Mouse (Mus musculus) liver, postnatal 0 days (tissue): ENCODE measurements around the gene Rnf144b. TPM values are rescaled to one million over a fixed set of nuclear protein-coding genes. Genes with fewer than 3 reads are reported as not detected.

Source experiments
- ATAC-seq: fragments of 200-750 bp; cut with Nextera tagmentation; 2 replicates; pipeline ENCODE4 v1.8.0; 2017; ENCODE audit warnings: mild to moderate bottlenecking, moderate library complexity
- DNase-seq: peaks from one replicate; pipeline ENCODE4 v3.0.0-alpha.2; 2016
- H3K27ac ChIP-seq: fragments of 300-500 bp; sonication (generic); 2 replicates; pipeline ENCODE4 v1.5.1; 2014; ENCODE audit warnings: antibody characterized with exemption, moderate library complexity, mild to moderate bottlenecking, low read depth
- H3K27me3 ChIP-seq: fragments of 300-500 bp; sonication (generic); 2 replicates; pipeline ENCODE4 v1.6.1; 2014; ENCODE audit warnings: low read length, control low read depth, mixed read lengths; ENCODE audit not compliant: insufficient read depth
- H3K36me3 ChIP-seq: fragments of 300-500 bp; sonication (generic); replicated peaks from 2 replicates; pipeline ENCODE4 v1.6.1; 2014; ENCODE audit warnings: mild to moderate bottlenecking, control low read depth, low read length, moderate library complexity, mixed read lengths; ENCODE audit not compliant: insufficient read depth
- H3K4me1 ChIP-seq: fragments of 300-500 bp; sonication (generic); 2 replicates; pipeline ENCODE4 v1.6.1; 2014; ENCODE audit warnings: antibody characterized with exemption, mild to moderate bottlenecking, control low read depth; ENCODE audit not compliant: insufficient read depth
- H3K4me2 ChIP-seq: fragments of 300-500 bp; sonication (generic); 2 replicates; pipeline ENCODE4 v1.6.1; 2014; ENCODE audit warnings: low read depth, mild to moderate bottlenecking, low read length, moderate library complexity, mixed read lengths
- H3K4me3 ChIP-seq: fragments of 300-500 bp; sonication (generic); 2 replicates; pipeline ENCODE4 v1.5.1; 2014; ENCODE audit warnings: low read depth, low read length
- H3K9ac ChIP-seq: fragments of 300-500 bp; sonication (generic); replicated peaks from 2 replicates; pipeline ENCODE4 v1.6.1; 2014; ENCODE audit warnings: mild to moderate bottlenecking, moderate library complexity
- H3K9me3 ChIP-seq: fragments of 300-500 bp; sonication (generic); 2 replicates; pipeline ENCODE4 v1.6.1; 2016; ENCODE audit warnings: mild to moderate bottlenecking, control low read depth, low read length, mixed read lengths
- CTCF ChIP-seq: sonication (generic); IDR thresholded peaks from 2 replicates; pipeline ENCODE4 v1.5.1; 2016; ENCODE audit warnings: antibody characterized with exemption, low read depth
- EP300 ChIP-seq: IDR thresholded peaks from 2 replicates; pipeline ENCODE4 v1.6.1; 2016; ENCODE audit warnings: antibody characterized with exemption, low read depth, mild to moderate bottlenecking
- WGBS: fragments of 180-500 bp; shearing (Covaris S2); extraction: QIAGEN DNeasy Blood & Tissue Kit; methylation state at CpG from one replicate; pipeline ENCODE4 v1.1.7; 2014; ENCODE audit not compliant: insufficient replicate concordance; 5-methylcytosine and 5-hydroxymethylcytosine counted together
- polyA plus RNA-seq: library from polyadenylated mRNA; unstranded; fragments of >200 nt; fragmentation: Nextera tagmentation; extraction: Ambion mirVana; gene quantifications from 2 replicates; pipeline ENCODE4 v1.2.1, GENCODE M21; 2015

Gene Rnf144b
- polyA plus RNA-seq, 1 experiment from 2014 or later = 6.3 TPM

DNA sequence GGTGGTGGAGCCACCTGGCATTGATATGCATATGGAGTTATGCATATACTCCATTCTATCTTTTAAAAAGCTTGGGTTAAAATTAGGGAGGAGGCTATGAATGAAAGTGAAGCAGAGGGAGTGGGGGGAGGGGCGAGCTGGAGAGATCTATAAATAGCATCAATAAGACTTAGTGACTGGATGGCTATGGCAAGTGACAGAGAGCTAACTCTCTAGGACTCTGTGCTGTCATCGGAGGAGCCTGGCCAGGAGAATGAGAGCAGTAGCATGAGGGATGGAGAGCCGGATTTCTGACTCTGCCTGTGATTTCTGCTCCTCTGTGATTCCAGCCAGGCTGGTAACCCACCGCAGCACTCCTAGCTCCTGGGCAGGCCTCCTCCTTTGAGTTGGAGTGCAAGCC, 6.6 kb downstream of the Rnf144b start:
- 67% methylated on average over 4 of the region's 4 CpGs for WGBS
- no peaks in the 10 kb centered on the region for H3K9me3 ChIP-seq
- no peaks in the 10 kb centered on the region for H3K27me3 ChIP-seq
- no peak for DNase-seq
- H3K9ac ChIP-seq = no peak overlapping the region
- no peak for TF ChIP-seq CTCF
- no peak for TF ChIP-seq EP300
- H3K4me2 ChIP-seq = no peak overlapping the region
- H3K4me1 ChIP-seq = no peaks in the 10 kb centered on the region; the same call in 1 of the 2 replicates
- H3K36me3 ChIP-seq = 0 out of 2 replicates have a peak, but pooled peaks cover 3% of the 10 kb centered on the region
- no peak overlapping the region for H3K27ac ChIP-seq
- no peak overlapping the region for H3K4me3 ChIP-seq
- no peak for ATAC-seq

DNA sequence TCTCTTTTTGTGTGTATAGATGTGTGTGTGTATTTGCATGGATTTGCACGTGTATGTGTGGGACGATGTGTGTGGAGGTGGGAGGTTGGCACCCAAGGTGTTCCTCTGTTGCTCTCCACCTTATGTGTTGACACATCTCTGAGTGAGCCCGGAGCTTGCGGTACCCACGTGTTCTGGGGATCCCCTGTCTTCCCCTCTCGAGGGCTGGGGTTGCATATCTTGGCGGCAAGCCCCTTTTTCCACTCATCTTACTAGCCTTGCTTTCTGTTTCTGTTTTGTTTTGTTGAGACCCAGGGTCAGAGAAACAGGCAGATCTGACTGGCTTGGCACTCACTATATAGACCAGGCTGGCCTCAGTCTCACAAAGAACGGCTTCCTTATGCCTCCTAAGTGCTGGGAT, 10.6 kb downstream of the Rnf144b start:
- H3K27ac ChIP-seq = no peak overlapping the region
- H3K4me2 ChIP-seq = no peak overlapping the region
- no peak overlapping the region for H3K4me3 ChIP-seq
- no peaks in the 10 kb centered on the region for H3K4me1 ChIP-seq
- no peak for ATAC-seq
- H3K9me3 ChIP-seq = no peaks in the 10 kb centered on the region
- H3K9ac ChIP-seq = no peak overlapping the region
- TF ChIP-seq CTCF (no peak), EP300 (no peak)
- H3K27me3 ChIP-seq = no peaks in the 10 kb centered on the region
- WGBS = 76% methylated on average over 8 of the region's 8 CpGs
- 0 out of 2 replicates have a peak, but pooled peaks cover 8% of the 10 kb centered on the region for H3K36me3 ChIP-seq
- no peak for DNase-seq

DNA sequence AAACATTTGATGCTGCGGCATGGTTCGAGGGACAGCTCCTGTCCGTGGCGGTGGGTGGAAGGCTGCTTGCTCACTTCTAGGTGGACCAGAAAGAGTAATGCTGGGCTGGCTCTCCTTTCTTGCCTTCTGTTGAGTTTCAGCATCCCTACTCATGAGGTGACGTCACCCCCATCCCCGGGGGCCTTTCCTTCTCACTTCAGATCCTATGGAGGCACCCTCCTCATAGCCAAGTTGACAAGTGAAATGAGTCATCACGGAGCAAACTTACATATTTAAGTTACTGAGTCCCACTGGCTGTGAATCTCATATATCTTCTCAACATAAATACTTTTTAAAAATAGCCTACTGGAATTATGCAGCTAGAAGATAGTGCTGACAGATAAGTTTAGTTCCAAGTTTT, 12.4 kb downstream of the Rnf144b start:
- TF ChIP-seq CTCF (no peak), EP300 (no peak)
- Histone ChIP-seq H3K4me1 (no peaks in the 10 kb centered on the region), H3K27me3 (no peaks in the 10 kb centered on the region), H3K27ac (no peak overlapping the region), H3K4me3 (no peak overlapping the region), H3K36me3 (0 out of 2 replicates have a peak, but pooled peaks cover 8% of the 10 kb centered on the region), H3K9me3 (no peaks in the 10 kb centered on the region), H3K9ac (no peak overlapping the region), H3K4me2 (no peak overlapping the region)
- ATAC-seq (no peak), DNase-seq (no peak)
- 84% methylated on average over 7 of the region's 7 CpGs for WGBS

DNA sequence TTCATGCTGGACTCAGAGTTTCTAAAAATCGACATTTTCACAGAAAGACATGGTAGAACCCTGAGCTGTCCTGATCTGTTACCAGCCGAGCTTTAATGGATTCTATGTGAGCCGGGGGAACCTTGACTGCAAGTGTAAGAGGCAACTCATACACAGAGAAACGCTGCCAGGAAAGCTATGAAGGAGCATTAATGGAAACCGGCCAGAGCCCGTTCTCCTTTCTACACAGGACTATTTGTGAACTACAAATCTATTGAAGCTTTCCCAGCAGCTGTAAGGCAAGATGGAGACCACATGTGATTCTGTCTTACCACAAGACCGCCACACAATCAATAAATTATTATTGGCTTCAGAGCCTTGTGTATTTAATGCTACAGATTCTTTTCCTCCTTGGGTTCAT, 13.3 kb downstream of the Rnf144b start:
- H3K27ac ChIP-seq = no peak overlapping the region
- H3K27me3 ChIP-seq = no peaks in the 10 kb centered on the region
- ATAC-seq (no peak), DNase-seq (no peak)
- 0 out of 2 replicates have a peak, but pooled peaks cover 8% of the 10 kb centered on the region for H3K36me3 ChIP-seq
- H3K9me3 ChIP-seq = 0 out of 2 replicates have a peak, but pooled peaks cover 2% of the 10 kb centered on the region
- no peaks in the 10 kb centered on the region for H3K4me1 ChIP-seq
- no peak overlapping the region for H3K4me2 ChIP-seq
- no peak overlapping the region for H3K9ac ChIP-seq
- 76% methylated on average over 7 of the region's 7 CpGs for WGBS
- no peak overlapping the region for H3K4me3 ChIP-seq
- TF ChIP-seq CTCF (no peak), EP300 (no peak)

DNA sequence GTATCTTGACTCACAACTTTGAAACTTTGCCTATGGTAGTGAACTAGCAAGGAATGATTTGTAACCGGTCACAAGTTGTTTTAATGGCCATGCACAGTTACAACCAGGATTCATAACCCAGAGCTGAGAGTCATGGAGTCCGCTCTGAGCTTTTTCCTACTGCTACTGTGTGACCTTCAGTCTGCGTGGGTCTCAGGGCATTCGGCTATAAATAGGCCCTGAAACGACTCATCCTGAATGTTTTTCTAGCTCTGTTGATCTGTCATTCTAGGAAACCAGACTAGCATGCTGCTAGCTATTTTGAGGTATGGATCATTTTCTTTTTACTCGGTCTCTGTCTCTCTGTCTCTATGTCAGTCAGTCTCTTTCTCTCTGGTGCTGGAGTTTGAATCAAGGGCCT, 20.3 kb downstream of the Rnf144b start:
- Histone ChIP-seq H3K36me3 (no peaks in the 10 kb centered on the region), H3K4me2 (no peak overlapping the region), H3K27ac (no peak overlapping the region), H3K27me3 (no peaks in the 10 kb centered on the region), H3K9ac (no peak overlapping the region), H3K4me1 (no peaks in the 10 kb centered on the region; the same call in 1 of the 2 replicates), H3K4me3 (no peak overlapping the region), H3K9me3 (0 out of 2 replicates have a peak, but pooled peaks cover 2% of the 10 kb centered on the region)
- DNase-seq (no peak), ATAC-seq (no peak)
- 50% methylated on average over 6 of the region's 6 CpGs for WGBS
- TF ChIP-seq EP300 = no peak

DNA sequence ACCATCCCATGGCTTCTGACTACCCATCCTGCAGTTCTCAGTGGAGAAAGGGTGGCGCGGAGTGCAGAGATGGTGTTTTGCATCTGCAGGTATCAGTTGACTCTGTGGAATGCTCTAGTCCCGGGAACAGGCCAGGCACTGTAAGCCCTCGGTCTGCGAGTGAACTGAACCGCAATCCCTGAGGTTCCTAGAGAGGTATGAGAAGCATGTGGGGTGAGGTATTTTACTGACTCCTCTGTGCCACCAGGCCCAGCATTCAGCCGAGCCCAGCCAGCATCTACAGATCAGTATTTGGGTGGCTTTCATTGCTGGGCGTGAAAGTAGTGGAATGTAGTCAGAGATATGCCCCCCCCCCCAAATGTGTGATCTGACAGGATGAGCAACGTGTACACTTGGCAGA, 23.5 kb downstream of the Rnf144b start:
- ATAC-seq = no peak
- no peak overlapping the region for H3K4me2 ChIP-seq

DNA sequence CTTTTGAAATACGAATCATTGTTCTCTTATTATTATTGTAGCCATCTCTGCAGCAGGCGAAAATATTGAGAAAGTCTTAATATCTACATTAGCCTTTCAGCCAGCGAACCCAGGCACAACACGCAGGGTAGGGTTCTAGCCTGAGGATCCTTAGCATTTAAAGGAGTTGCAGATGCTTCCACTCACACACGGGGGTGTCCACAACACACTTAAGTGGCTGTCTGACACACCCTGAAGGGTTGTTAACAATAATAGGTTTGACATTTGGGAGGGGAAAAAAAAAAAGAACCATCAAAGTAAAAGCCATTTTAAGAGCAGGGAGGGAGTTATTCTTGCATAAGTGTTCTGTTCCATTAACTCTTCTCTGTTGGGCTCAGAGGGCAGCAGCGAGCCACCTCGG, 23.9 kb downstream of the Rnf144b start:
- H3K27ac ChIP-seq = no peak overlapping the region
- no peak for ATAC-seq
- H3K9ac ChIP-seq = no peak overlapping the region
- peaks cover 3% of the 10 kb centered on the region for H3K4me1 ChIP-seq
- H3K4me2 ChIP-seq = no peak overlapping the region
- H3K27me3 ChIP-seq = no peaks in the 10 kb centered on the region
- no peaks in the 10 kb centered on the region for H3K9me3 ChIP-seq
- DNase-seq = no peak
- no peaks in the 10 kb centered on the region for H3K36me3 ChIP-seq
- H3K4me3 ChIP-seq = no peak overlapping the region
- 74% methylated on average over 7 of the region's 7 CpGs for WGBS
- TF ChIP-seq CTCF = no peak
- no peak for TF ChIP-seq EP300

More for the DNA sequence above, 23.5 kb downstream of the Rnf144b start:
- Histone ChIP-seq H3K36me3 (no peaks in the 10 kb centered on the region), H3K4me3 (no peak overlapping the region), H3K27ac (no peak overlapping the region), H3K4me1 (peaks cover 3% of the 10 kb centered on the region), H3K9ac (no peak overlapping the region), H3K9me3 (no peaks in the 10 kb centered on the region), H3K27me3 (no peaks in the 10 kb centered on the region)
- TF ChIP-seq EP300 (no peak), CTCF (no peak)
- WGBS = 74% methylated on average over 9 of the region's 9 CpGs
- no peak for DNase-seq
